Mouse (Mus musculus): Measurements from ENCODE around the gene Arhgdig.
"Not testable (repeated sequence)": the region's sequence is repeated elsewhere in the genome, so short reads cannot be mapped to it uniquely, and the experiment has no call there.

Arhgdig gene

DNA sequence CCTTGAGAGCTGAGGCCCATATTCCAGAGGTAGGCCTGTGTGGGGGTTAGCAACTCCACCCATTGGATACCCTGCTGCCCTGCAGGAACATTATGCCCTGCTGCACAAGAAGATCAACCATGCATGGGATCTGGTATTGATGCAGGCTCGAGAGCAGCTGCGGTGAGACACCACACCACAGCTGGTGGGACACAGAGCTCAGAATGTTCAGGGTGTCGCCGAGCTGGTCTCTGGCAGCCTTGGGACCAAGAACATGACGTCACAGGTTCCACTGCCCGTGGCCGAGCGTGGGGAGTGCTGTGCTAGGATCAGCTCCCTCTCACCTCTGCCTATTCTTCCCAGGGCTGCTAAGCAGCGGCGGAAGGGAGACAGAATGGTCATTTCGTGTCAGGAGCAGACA, 2.8 kb downstream of the Arhgdig start:
- DNase-seq (ENCODE audit: low spot score in 2 of 2): no peak

DNA sequence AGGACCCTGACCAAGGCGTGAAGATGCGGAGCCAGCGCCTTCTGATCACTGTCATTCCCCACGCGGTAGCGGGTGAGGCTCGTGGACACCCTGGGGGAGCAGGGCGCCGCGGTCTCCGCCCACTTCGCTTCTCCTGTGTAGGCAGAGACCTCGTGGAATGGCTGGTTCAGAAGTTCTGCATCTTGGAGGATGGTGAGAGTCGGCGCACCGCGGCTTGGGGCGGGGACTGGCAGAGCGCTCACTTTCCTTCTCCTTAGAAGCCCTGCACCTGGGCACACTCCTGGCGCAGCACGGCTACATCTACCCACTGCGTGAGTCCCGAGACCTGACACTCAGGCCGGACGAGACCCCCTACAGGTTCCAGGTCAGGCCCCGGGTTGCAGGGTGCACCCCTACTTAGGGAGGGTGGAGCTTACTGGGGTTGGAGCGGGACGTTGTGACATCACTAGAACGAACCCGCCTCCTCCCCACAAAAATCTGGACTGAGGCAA, 4.2 kb downstream of the Arhgdig start:
- DNase-seq (ENCODE audit: low spot score in 2 of 2): peak; percentile 62 to 64

DNA sequence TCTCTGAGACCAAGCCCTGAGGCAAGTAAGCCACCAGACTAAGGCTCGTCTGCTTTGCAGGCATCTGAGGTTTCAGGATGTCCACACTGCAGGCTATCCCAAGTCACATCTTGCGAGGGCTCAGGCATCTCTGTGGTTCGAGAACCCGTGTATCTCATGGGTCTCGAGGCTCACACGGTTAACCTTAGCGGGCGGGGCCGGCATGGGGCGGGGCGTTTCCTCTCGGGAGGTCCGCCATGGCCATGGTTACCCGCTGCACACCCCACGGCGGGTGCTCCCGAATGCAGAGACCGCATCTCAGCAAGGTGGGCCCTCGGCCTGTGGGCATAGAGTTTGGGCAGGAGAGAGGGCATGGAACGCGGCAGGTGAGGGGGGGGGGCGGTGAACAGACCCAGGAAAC, 4.8 kb downstream of the Arhgdig start, which contains the start of gene Rgs11:
Rgs11 (plus strand) TSS at position 215 of the 400 bp plus-strand sequence.
- DNase-seq (ENCODE audit: low spot score in 2 of 2): peak in 1 of 2 experiments; percentile 49

DNA sequence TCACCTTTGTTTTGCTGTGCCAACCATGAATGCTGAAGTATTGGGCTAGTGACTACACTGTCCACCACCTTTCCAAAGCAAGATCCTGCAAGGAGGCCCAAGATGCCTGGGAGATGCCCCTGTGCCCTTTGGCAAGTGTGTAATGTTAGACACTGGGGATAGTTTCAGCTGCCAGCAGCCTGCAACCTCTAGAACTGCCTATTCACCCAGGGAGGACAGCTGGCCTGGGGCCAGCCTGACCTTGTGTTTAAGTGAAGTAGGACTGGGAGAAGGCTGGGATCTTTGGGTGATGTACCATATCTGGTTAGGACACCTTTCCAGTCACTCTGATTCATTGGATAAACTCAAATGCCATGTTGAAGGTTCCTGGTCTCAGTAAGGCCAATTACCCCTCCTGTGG, 5.6 kb downstream of the Arhgdig start:
- no peak for DNase-seq (ENCODE audit: low spot score in 2 of 2)

DNA sequence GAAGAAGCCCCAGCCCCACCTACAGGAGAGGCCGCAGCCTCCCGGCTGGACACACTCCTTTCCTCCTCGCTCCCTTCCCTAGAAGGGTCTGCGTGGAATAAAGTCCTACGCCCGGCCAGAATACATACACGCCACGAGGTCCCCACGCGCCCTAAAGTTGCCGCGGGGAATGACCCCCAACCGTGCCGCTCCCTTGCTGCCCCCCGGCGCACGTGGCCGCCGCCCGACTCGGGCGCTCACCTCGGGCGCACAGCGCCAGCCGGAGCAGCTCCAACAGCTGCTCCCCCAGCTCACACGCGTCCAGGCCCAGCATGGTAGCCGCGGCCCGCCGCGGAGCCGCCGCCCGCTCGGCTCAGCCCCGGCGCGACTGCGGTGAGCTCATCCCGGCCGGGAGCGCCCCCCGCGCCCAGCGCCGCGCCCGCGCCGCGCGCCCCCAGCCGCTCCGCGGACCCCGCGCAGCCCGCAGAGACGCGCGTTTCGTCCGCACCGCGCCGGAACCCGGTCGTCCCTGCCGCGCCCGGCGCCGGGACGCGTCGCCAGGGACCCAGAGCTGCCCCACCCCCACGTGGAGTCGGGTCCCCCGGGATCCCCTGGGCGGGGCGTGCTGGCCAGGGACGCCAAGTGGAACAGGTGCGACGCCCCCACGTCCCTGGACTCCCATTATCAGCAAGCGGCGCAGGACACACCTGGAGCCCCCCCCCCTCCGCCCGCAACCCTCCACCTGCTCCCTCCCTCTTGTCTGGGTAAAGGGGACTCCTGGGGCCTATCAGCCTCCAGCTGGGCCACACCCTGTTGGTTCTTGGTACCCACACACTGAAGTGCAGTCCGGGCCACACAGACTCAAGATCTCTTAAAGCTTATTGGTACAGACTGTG, 6.5 kb downstream of the Arhgdig start:
- DNase-seq (ENCODE audit: low spot score in 2 of 2): no peak

DNA sequence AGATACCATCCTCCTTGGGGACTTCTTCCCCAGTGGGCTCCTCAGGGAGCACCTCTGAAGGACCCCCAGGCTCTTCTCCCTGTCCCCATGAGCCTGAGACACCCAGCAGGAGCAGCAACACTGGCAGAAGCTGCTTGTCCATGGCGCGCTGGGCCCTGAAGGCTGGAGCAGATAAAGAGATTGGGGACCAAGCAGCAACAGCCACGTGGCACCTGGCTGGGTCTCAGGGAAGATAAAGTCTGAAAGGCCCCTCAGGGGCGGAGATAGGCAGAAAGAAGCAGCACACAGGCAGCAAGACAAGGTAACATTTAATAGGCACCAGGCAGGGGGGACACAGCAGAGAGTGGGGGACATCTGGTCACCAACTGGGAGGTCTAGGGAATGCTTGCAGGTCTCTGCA, 8.7 kb downstream of the Arhgdig start, which contains the start of gene Pdia2:
Pdia2 (minus strand) TSS at position 196 of the 400 bp plus-strand sequence.
- DNase-seq (ENCODE audit: low spot score in 2 of 2): no peak

DNA sequence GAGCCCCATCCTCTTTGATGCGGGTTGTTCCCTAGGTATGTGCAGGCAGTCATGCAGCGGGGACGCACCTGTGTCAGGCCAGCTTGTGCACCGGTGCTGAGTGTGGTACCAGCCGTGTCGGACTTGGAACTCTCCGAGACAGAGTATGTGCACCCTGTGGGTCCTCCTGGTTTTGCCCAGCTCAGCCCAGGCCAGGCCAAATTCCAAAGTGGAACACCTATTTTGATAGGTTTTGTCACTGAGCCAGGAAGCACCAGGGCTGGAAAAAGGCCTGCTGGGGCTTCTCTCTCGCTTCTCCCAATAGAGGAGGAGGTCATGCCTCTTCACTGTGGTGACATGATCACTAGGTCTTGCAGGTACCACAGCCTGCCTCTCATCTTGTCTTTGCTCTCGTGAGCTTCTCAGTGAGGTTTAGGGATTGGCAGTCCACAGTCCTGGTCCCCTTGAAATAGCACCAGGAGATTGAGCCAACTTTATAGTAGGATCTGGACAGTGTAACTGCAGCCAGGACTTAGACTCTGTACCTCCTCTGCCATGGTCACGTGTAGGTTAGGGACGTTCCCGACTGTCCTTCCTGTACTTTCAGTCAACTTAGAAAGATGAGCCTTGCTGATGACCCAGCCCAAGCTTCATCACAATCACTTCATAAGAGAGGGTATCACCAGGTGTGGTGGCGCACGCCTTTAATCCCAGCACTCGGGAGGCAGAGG, 14.9 kb downstream of the Arhgdig start:
- DNase-seq (ENCODE audit: low spot score in 2 of 2): no peak

DNA sequence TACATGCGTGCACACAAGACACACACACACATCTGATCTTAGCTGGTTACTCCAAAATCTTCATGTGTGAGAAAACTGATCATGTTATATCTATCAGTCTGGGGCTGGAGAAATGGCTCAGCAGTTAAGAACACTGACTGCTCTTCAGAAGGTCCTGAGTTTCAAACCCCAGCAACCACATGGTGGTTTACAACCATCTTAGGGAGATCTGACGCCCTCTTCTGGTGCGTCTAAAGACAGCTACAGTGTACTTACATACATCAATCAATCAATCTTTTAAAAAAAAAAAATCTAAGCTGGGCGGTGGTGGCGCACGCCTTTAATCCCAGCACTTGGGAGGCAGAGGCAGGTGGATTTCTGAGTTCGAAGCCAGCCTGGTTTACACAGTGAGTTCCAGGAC, 16.1 kb downstream of the Arhgdig start:
- not testable (repeated sequence) for DNase-seq (ENCODE audit: low spot score in 2 of 2)

DNA sequence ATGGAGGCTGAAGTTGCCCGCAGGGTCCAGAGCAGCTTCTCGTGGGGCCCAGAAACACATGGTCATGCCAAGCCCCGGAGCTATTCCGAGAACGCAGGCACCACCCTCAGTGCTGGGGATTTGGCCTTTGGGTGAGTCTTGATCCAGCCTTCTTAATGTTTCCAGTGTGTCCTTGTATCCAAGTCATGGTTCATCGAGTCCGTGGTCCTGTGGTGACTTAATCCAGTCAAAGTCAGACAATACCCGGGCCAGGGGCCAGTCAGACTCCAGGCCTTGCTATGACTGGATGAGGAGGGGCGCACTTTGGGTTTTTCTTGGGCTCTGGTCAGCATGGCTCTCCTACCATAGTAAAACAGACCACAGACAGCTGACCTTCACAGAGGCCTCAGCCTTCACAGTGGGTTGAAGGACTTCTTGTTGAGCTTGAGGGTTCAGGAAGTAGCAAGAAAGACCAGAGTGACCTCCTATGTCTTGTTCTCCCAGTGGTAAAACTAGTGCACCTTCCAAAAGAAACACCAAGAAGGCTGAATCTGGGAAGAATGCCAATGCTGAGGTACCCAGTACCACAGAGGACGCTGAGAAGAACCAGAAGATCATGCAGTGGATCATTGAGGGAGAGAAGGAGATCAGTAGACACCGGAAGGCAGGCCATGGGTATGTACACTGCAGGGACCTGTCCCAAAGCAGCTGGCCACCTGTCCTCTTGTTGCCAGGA, 19.3 kb downstream of the Arhgdig start:
- DNase-seq (ENCODE audit: low spot score in 2 of 2): no peak

DNA sequence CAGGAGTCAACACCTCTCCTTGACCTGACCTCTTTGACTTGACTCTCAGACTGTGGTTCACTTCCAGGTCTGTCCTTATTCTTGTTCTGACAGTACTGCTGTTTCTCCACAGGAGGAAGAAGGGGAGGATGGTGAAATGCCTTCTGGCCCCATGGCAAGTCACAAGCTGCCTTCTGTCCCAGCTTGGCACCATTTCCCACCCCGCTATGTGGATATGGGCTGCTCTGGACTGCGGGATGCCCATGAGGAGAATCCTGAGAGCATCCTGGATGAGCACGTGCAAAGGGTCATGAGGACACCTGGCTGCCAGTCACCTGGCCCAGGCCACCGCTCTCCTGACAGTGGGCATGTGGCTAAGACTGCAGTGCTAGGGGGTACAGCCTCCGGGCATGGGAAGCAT, 20.0 kb downstream of the Arhgdig start:
- no peak for DNase-seq (ENCODE audit: low spot score in 2 of 2)

DNA sequence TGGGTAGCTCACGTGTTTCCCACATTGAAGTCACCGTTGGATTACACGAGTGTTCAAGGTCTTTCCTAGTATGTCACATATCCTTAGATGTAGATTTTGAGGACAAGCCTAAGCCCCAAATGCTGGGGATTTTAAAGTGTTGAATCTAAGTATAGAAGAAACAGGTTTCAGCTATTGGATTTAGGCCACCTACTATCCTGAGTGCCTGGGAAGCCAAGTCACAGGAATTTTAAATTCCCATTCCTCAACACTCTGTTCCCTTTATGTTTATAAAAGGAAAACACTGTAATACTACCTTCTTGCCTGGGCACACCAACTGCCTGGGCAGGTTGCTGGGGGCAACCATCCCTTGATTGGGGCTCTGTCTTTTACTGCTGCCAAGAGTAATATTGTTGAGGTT, 26.4 kb downstream of the Arhgdig start:
- DNase-seq (ENCODE audit: low spot score in 2 of 2): no peak

DNA sequence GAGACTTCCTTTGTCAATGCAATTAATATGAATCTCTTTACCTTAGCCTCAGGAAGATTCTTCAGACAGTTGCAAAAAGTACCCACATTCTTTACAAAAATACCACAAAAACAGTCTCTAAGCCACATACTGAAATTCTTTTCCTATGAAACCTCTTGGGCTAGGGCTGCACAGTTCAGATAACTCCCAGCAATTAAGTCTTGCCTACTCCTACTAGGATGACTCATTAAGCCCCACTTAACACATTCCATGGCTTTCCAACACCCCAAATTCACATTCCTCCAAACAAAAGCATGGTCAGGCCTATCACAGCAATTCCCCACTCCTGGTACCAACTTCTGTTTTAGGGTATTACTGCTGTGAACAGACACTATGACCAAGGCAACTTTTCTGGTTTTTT, 29.0 kb downstream of the Arhgdig start:
- DNase-seq (ENCODE audit: low spot score in 2 of 2): no peak

DNA sequence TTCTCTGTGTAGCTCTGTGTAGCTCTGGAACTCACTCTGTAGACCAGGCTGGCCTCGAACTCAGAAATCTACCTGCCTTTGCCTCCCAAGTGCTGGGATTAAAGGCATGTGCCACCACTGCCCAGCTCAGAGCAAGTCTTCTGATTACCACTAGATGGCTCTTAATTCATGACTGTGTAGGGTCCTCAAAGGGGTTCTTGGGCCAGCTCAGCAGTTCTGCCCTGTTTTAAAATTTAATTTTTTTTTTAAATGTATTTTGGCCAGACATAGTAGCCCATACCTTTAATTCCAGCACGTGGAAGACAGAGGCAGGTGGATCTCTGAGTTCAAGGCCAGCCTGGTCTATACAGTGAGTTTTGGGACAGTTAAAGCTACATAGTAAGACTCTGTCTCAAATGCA, 32.3 kb downstream of the Arhgdig start:
- not testable (repeated sequence) for DNase-seq (ENCODE audit: low spot score in 2 of 2)

DNA sequence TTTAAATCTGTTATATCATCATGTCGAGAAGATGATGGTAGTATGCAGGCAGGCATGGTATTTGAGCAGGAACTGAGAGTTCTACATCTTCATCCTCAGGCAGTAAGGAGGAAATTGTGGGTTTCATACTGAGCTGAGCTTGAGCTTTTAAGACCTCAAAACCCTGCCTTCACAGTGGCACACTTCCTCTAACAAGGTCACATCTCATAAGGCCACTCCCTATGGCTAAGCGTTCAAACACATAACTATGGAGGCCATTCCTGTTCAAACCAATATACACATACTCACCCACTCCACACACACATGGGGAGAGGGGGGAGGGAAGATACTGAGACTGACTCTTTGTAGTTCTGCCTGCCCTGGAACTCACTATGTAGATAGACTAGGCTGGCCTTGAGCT, 39.5 kb downstream of the Arhgdig start:
- no peak for DNase-seq (ENCODE audit: low spot score in 2 of 2)

DNA sequence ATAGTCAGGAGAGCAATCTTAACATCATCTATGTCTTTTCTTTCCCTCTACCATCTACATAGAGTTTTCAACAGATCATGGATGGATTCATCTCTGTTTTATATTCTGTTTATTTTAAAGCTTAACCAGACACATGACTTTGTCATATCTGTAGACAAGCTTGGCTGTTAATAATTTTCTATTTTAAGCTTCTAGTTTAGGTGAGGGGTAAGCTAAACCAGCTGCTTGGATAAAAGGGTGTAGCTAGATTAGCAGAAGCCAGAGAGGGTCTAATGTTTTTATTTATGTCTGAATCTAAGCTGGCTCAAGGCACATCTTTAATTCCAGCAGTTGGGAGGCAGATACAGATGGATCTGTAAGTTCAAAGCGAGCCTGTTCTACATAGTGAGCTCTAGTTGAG, 44.9 kb downstream of the Arhgdig start:
- DNase-seq (ENCODE audit: low spot score in 2 of 2): no peak

DNA sequence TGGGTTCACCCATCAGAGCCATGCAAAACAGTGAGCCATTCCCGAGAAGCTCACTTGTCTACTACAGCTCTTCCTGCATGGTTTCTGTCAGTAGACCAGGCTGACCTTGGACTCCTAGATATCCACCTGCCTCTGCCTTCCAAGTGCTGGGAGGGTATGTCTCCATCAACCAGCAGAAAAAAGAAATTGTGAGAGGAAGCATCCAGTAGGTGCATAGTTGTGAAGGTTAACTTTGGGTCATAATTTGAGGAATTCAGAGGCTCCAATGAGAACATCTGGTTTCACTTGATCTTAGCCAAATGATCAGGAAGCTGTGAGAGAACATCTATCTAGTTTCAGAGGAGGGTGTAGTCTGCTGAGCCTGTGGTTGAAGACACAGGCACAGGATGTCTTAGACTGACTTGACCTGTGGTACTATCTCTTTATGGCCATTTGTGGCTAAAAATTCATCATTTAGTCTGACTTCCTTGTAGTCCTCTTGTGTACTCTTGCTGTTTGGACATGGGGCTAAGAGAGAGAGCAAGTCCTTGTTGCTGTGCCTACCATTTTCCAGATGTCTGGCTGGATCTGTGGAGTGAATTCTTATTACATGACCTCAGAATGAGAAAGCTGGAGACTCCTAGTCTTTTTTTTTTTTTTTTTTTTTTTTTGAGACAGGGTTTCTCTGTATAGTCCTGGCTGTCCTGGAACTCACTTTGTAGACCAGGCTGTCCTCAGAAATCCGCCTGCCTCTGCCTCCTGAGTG, 55.5 kb downstream of the Arhgdig start:
- DNase-seq (ENCODE audit: low spot score in 2 of 2): no peak

Data from frontal cortex, postnatal 14 days (tissue).